Mouse (Mus musculus) forebrain, embryonic 14.5 days (tissue): ENCODE results near the gene Tango6. TPM values are rescaled to one million over a fixed set of nuclear protein-coding genes. Genes with fewer than 3 reads are reported as not detected.
"Not testable (repeated sequence)": the region's sequence is repeated elsewhere in the genome, so short reads cannot be mapped to it uniquely, and the experiment has no call there.

Source experiments
- ATAC-seq: fragments of 200-750 bp; cut with Nextera tagmentation; 2 replicates; pipeline ENCODE4 v1.8.0; 2017; ENCODE audit warnings: mild to moderate bottlenecking, moderate library complexity
- DNase-seq: peaks from one replicate; pipeline ENCODE4 v3.0.0-alpha.2; 2015; ENCODE audit warnings: low spot score
- H3K27ac ChIP-seq: fragments of 300-500 bp; sonication (generic); 2 replicates; pipeline ENCODE4 v1.5.1; 2014; ENCODE audit warnings: low read depth, mild to moderate bottlenecking, control low read depth, low read length, moderate library complexity
- H3K27me3 ChIP-seq: fragments of 300-500 bp; sonication (generic); replicated peaks from 2 replicates; pipeline ENCODE4 v1.6.1; 2014; ENCODE audit warnings: low read length, control low read depth, mixed read lengths; ENCODE audit not compliant: control insufficient read depth, insufficient read depth
- H3K36me3 ChIP-seq: fragments of 300-500 bp; sonication (generic); 2 replicates; pipeline ENCODE4 v1.6.1; 2014; ENCODE audit warnings: low read length, control low read depth; ENCODE audit not compliant: control insufficient read depth, insufficient read depth
- H3K4me1 ChIP-seq: fragments of 300-500 bp; sonication (generic); 2 replicates; pipeline ENCODE4 v1.6.1; 2014; ENCODE audit warnings: antibody characterized with exemption, low read length, control low read depth; ENCODE audit not compliant: control insufficient read depth, insufficient read depth
- H3K4me2 ChIP-seq: fragments of 300-500 bp; sonication (generic); 2 replicates; pipeline ENCODE4 v1.6.1; 2014; ENCODE audit warnings: mild to moderate bottlenecking, control low read depth, low read length
- H3K4me3 ChIP-seq: fragments of 300-500 bp; sonication (generic); 2 replicates; pipeline ENCODE4 v1.5.1; 2014; ENCODE audit warnings: low read depth, low read length, control low read depth
- H3K9ac ChIP-seq: fragments of 300-500 bp; sonication (generic); 2 replicates; pipeline ENCODE4 v1.6.1; 2014; ENCODE audit warnings: mild to moderate bottlenecking, low read length, control low read depth, moderate library complexity
- H3K9me3 ChIP-seq: fragments of 300-500 bp; sonication (generic); replicated peaks from 2 replicates; pipeline ENCODE4 v1.6.1; 2016; ENCODE audit warnings: low read length, control low read depth, mixed read lengths; ENCODE audit not compliant: control insufficient read depth
- WGBS: fragments of 180-500 bp; shearing (Covaris S2); extraction: QIAGEN DNeasy Blood & Tissue Kit; methylation state at CpG from one replicate; pipeline ENCODE4 v1.1.7; 2014; 5-methylcytosine and 5-hydroxymethylcytosine counted together
- polyA plus RNA-seq: library from polyadenylated mRNA; unstranded; fragments of >200 nt; fragmentation: Nextera tagmentation; extraction: Ambion mirVana; gene quantifications from 2 replicates; pipeline ENCODE4 v1.2.1, GENCODE M21; 2014

Gene Tango6
- polyA plus RNA-seq, 1 experiment from 2014 or later, result 2.4 TPM

DNA sequence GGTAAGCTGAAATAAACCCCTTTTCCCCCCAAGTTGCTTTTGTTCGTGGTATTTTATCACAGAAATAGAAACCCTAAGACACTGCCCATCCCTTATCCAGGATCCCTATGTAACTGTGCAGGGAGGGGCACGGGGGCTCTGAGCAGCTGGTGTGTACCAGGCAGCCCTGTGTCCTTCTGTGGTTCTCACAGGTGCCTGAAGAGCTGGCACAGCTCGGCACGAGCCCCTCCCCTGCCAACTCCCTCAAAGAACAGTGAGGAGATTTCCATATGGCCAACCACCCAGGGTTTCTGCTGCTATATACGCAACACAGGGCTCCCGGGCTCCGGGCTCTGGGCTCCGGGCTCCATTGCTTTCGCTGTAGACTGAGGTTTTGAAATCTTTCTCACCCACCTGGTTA lies 182.5 kb downstream of the Tango6 start:
- H3K4me3 ChIP-seq, result no peak overlapping the region
- H3K27me3 ChIP-seq, result peaks cover 16% of the 10 kb centered on the region
- H3K9me3 ChIP-seq, result no peaks in the 10 kb centered on the region
- peak; percentile 56 for DNase-seq
- no peak overlapping the region for H3K4me2 ChIP-seq
- H3K4me1 ChIP-seq, result no peaks in the 10 kb centered on the region
- peak; percentile 77 for ATAC-seq
- no peaks in the 10 kb centered on the region for H3K36me3 ChIP-seq
- no peak overlapping the region for H3K9ac ChIP-seq
- H3K27ac ChIP-seq, result no peak overlapping the region
- WGBS, result 65% methylated on average over 9 of the region's 9 CpGs

DNA sequence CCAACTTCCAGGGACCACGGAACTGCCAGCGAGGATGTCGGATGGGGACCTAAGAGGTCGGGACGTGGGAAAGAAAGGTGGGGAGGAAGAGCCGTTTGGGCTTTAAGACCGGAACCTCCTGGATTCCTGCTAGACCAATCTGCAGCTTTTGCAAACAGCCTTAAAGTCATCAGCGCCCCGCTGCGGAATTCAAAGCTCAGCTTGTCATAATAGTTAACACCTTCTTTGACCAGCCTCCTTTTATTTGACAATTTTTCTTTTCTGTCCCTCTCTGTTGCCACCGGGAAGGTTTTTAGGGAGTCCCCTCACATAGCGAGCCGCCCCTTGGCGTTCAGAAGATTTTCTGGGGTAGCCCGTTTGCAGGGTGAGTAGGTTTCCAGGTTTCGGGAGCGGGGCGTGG lies 187.2 kb downstream of the Tango6 start, which contains the start of gene Has3:
Gene Has3, plus strand, starts transcription at position 192 of the 400 bp plus-strand sequence.
- H3K36me3 ChIP-seq, result peaks cover 9% of the 10 kb centered on the region
- ATAC-seq (no peak), DNase-seq (peak; percentile 41)
- no peaks in the 10 kb centered on the region for H3K9me3 ChIP-seq
- peaks cover 19% of the 10 kb centered on the region for H3K27me3 ChIP-seq
- peak within 1 kb of the TSS; percentile 41 for H3K27ac ChIP-seq
- peak within 1 kb of the TSS; percentile 55 for H3K4me3 ChIP-seq
- H3K4me2 ChIP-seq, result peak within 1 kb of the TSS; percentile 97
- H3K9ac ChIP-seq, result peak within 1 kb of the TSS; percentile 72
- H3K4me1 ChIP-seq, result peaks cover 14% of the 10 kb centered on the region
- under 1% methylated on average over 18 of the region's 18 CpGs for WGBS

DNA sequence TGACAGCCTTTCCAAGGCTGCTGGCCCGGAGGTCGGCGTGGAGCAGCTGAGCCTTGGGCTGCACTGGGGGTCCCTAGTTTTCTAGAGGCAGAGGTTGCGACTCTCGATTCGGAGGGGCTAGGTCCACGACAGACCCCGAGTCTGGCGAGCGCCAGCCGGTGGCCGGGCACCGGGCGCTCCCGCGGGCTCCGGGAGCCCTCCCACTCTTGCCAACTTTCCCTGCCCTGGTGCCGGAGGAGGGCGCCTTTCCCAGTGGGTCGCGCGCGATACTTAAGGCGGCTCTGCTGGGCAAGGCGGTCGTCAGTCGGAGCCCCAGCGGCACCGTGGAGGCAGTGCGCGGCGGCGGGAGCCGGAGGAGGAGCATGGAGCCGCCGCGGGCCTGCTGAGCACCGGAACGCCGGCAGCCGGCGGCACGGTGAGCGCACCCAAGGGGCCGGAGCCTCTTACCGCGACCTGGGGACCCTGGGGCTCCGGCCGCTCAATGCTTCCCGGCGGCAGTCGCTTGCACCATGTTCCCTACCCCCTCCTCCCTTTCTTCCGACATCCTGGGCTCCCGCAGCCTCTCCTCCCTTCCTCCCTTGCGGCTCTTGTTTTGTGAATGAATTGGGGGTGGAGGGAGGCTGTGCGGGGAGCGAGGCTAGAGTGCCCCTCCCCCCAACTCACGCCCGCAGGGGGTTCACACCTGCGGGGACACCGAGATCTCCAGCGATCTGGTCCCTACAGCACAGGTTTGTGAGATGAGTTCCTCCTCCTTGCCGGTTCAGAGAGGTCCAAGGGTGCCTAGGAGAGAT lies 187.9 kb downstream of the Tango6 start:
- no peaks in the 10 kb centered on the region for H3K9me3 ChIP-seq
- H3K27me3 ChIP-seq, result peaks cover 19% of the 10 kb centered on the region
- H3K9ac ChIP-seq, result peak overlapping the region; percentile 72
- DNase-seq (peak; percentile 71), ATAC-seq (peak; percentile 77)
- peaks cover 15% of the 10 kb centered on the region for H3K36me3 ChIP-seq
- peak overlapping the region; percentile 41 for H3K27ac ChIP-seq
- WGBS, result 0% methylated on average over 56 of the region's 63 CpGs
- H3K4me3 ChIP-seq, result peak overlapping the region; percentile 55
- peak overlapping the region; percentile 97 for H3K4me2 ChIP-seq
- peaks cover 14% of the 10 kb centered on the region for H3K4me1 ChIP-seq

DNA sequence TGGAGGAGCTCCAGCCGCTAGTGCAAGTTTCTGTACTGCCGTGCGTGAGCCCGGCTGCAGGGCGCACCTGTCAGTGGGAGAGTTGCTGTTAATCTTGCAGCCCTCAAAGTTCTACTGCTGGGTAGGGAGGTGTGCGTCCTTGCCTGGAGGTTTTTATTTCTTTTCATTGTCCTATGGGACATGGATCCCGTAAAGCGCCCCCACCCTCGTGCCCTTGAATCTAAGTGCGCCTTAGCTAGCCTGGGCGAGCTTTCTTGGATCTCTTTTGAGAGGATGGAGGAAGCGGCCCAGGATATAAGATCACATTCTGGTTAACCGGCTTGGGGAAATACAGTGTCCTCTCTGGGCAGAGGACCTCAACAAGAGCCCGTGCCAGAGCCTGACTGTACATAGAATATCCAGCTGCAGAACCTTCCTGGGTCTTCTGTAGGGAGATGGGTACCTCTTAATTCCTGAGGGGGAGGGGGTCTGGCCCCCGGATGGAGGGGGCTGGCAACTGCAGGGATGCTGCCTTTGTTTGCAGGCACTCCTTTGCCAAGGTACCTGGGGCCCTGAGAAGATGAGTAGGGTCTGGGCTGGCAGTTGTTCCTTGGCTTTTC lies 188.6 kb downstream of the Tango6 start:
- H3K4me1 ChIP-seq, result peaks cover 14% of the 10 kb centered on the region
- H3K4me3 ChIP-seq, result peak overlapping the region; percentile 55
- peaks cover 19% of the 10 kb centered on the region for H3K27me3 ChIP-seq
- WGBS, result 1% methylated on average over 15 of the region's 15 CpGs
- peak overlapping the region; percentile 72 for H3K9ac ChIP-seq
- peak overlapping the region; percentile 41 for H3K27ac ChIP-seq
- peak overlapping the region; percentile 97 for H3K4me2 ChIP-seq
- DNase-seq (peak; percentile 24), ATAC-seq (peak; percentile 45)
- H3K36me3 ChIP-seq, result peaks cover 19% of the 10 kb centered on the region
- H3K9me3 ChIP-seq, result no peaks in the 10 kb centered on the region

DNA sequence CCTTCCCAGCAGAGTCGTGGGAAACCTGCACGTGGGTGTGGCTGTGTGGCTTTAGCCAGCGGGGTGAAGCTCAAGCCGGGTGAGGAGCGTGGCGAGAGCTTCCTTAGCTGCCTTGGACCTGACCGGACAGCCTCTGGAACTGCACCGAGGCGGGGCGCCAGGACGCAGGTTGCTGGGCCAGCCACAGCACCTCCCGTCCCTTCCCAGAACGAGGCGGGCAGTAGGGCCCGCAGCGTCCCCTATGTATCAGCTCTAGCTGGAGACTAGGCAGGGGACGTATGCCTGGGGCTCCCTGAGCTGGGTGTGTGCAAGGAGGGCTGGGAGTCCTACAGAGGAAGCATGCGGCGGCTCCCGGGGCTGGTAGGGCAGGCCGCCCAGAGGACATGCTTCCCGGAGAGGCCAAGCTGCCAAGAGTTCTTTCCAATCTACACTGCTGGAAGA lies 189.1 kb downstream of the Tango6 start:
- peak overlapping the region; percentile 41; the same call in 1 of the 2 replicates for H3K27ac ChIP-seq

DNA sequence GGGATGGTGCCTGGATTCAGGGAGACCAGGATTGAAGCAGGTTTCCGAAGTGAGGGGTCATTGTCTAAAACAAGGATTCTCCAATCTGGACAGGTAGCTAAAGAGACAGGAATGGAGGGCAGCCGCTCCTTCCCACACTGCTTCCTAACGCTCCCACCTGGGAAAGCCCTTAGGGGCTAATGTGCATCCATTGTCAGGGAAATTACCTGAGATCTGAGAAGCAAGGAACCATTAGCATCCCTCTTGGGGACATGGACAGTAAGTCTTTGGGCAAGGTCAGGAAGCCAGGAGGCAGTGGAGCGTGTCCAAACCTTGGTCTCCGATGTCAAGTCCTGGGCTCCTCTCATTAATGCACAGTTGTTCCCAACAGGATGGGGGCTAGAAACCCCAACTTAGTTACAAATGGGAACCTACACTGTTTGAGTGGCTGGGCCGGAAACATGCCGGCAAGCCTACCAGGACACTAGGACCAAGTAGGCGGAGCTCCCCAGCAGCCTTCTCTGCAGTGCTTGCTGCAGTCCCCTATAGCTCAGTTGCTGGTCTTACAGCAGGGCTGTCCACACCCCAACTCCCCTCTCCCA lies 189.7 kb downstream of the Tango6 start:
- Histone ChIP-seq H3K9ac (peak overlapping the region; percentile 72), H3K4me2 (peak overlapping the region; percentile 97), H3K27me3 (peaks cover 19% of the 10 kb centered on the region), H3K36me3 (peaks cover 29% of the 10 kb centered on the region), H3K4me1 (peaks cover 14% of the 10 kb centered on the region), H3K4me3 (peak overlapping the region; percentile 55), H3K9me3 (no peaks in the 10 kb centered on the region), H3K27ac (no peak overlapping the region)
- WGBS, result 14% methylated on average over 8 of the region's 8 CpGs
- ATAC-seq, result no peak
- DNase-seq, result no peak

More for the DNA sequence above, 189.1 kb downstream of the Tango6 start:
- Histone ChIP-seq H3K4me2 (peak overlapping the region; percentile 97), H3K9ac (peak overlapping the region; percentile 72), H3K4me3 (peak overlapping the region; percentile 55), H3K9me3 (no peaks in the 10 kb centered on the region), H3K4me1 (peaks cover 14% of the 10 kb centered on the region), H3K36me3 (peaks cover 23% of the 10 kb centered on the region), H3K27me3 (peaks cover 19% of the 10 kb centered on the region)
- DNase-seq, result peak; percentile 56
- 0% methylated on average over 22 of the region's 22 CpGs for WGBS
- ATAC-seq, result peak; percentile 62

DNA sequence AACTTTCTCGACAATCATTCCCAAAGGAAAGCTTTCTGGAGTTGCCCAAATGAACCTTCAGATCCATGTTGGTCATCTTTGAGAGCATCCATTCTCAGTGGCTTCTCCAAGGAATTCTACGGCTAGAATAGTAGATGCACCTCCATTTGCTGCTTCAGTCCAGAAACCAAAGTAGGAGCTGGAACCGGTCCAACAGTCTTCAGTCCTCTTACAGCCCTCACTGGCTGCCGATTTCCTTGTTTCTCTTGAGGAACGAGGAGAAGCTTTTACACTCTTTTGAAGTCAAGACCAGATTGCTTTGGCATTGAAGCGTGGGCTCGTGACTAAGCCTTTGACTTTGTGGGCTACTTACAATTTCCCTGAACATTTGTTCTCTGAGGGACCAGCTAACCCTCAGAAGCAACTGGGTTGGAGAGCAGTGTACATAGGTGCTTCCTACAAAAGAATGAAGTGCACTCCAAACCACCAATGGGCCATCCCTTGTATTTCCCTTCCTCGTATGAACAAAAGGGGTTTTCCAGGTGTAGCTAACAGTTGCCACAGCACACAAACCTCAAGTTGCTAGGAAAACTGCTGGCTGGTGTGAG lies 197.3 kb downstream of the Tango6 start:
- 91% methylated on average over 8 of the region's 8 CpGs for WGBS

DNA sequence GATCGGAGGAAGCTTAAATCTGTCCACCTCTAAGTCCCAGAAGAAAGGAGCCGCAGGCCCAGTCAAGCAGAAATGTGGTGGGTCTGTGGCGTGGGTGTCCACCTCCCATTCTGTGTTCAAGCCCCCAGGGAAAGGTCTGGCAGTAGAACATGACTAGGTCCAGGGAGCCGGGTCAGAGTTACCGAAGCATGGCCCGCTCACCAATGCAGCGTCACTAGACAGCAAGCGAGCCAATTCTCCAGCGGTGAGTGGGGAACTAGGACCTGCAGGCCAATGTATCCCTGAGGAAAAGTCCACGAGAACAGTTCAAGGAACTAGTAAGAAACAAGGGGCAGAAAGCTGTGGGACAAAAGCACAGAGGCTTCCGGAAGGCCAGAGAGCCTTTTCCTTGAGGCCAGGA lies 201.2 kb downstream of the Tango6 start:
- H3K4me2 ChIP-seq, H3K4me1 ChIP-seq, H3K9ac ChIP-seq, H3K27me3 ChIP-seq, H3K9me3 ChIP-seq, DNase-seq, ATAC-seq, H3K4me3 ChIP-seq, H3K27ac ChIP-seq: not testable (repeated sequence)
- 94% methylated on average over 10 of the region's 11 CpGs for WGBS
- peaks cover 75% of the 10 kb centered on the region for H3K36me3 ChIP-seq

More for the DNA sequence above, 197.3 kb downstream of the Tango6 start:
- DNase-seq, result no peak
- no peak overlapping the region for H3K4me2 ChIP-seq
- no peak overlapping the region for H3K4me3 ChIP-seq
- H3K9me3 ChIP-seq, result no peaks in the 10 kb centered on the region
- no peak for ATAC-seq
- peaks cover 93% of the 10 kb centered on the region for H3K36me3 ChIP-seq
- no peak overlapping the region for H3K9ac ChIP-seq
- H3K27me3 ChIP-seq, result no peaks in the 10 kb centered on the region
- H3K4me1 ChIP-seq, result no peaks in the 10 kb centered on the region
- no peak overlapping the region for H3K27ac ChIP-seq
